Mouse (Mus musculus) right cerebral cortex, postnatal 10 days (tissue): ENCODE data around the gene Ckap5.

Source experiments
- DNase-seq, 2 experiments: peaks; one replicate each; pipeline ENCODE4 v3.0.0; 2021; ENCODE audit warnings: low spot score in 2 of 2

Ckap5 gene

GRCm38 (mm10) chr2:91652863-91653262 is 126.3 kb downstream of the Ckap5 start:
- peak in 1 of 2 experiments; percentile 65 for DNase-seq

GRCm38 (mm10) chr2:91655388-91655787 is 128.8 kb downstream of the Ckap5 start:
- no peak for DNase-seq

GRCm38 (mm10) chr2:91655827-91656226 is 129.3 kb downstream of the Ckap5 start:
- DNase-seq: no peak

DNA sequence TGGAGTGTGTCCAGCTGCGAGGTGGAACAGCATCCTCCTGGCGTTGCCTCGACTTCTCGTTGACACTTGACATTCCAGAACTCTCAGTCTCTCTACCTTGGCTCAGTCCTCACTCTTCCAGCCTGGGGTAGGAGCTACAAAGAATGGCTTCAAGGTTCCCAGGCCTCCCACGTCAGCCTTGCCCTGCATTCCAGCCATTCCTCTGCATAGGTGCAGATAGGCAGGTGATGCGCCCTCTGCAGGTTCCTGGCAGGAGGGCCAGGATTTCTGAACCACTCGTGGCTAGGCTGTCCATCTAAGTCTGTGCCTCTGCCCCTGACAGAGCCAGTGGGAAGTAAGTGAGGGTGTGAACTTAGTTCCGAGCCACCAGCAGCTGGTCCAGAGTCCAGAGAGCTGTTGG is 130.2 kb downstream of the Ckap5 start:
- DNase-seq: no peak

DNA sequence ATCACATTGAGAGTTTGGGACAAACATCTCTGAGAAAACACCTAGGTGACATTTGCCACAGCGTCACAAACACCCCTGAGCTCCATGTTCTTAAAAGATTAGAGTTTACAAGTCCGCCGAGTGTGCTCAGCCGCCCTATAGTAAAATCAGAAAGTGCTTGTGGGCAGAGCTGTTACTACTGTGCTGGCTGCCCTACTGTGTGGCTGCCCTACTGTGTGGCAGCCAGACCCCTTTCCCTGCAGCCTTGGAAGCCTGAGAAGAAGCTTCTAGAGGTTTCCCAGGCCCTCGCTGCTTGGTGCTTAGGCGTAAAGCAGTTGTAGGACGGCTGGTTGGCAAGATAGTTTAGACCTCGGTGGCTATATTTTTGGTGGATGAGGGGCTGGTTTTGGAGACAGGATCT is 133.1 kb downstream of the Ckap5 start:
- no peak for DNase-seq

DNA sequence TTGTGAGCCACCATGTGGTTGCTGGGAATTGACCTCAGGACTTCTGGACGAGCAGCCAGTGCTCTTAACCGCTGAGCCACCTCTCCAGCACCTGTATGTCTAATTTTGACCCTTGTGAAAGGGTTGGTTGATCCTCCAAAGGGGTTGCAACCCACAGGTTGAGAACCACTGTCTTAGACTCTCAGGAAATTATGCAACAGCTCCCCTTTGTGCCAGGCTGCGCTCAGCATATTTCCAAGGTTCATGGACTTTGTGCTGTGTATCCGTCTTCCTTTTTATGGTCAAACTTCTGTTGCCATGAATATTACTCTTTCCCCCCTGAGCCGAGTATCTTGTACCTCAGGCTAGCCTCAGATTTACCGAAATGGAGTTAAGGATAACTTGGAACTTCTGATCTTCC is 134.4 kb downstream of the Ckap5 start:
- DNase-seq: no peak

DNA sequence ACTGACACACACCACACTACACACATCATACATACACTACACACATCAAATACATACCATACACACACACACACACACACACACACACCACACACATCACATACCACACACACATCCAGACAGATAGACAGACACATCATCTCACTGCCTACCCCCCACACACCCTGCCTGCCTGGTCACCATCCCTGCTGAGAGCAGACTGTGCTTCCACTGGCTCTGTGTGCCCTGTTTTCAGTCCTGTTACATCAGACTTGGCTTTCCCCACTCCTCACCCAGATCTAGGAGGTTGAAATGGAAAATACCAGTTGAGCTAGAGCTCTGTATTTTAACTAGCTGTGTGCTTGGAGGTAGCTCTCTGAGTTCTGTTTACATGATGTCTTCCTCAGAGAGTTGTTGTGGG is 138.2 kb downstream of the Ckap5 start:
- no peak for DNase-seq

DNA sequence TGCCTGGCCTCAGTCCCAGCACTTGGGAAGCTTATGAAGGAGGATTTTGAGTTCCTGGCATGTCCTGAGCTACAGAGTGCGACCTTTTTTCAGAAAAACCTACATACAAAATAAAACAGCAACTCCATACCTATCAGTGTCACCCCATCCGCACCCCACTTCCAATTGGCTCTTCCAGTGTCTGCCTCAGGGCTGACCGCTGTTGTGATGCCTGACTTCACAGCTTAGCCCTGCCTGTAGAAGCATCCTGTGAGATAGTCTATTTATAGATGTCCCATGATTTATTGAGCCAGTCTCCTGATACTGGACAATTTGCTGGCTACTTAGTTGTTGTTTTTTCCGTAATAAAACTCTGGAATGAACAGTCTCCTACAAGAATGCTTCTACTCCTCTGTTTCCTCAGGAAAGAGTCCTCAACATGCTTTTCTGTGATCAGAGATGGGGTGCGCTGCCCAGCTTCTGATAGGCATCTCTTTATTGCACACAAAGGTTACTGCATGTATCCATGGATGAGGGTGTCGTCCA is 139.9 kb downstream of the Ckap5 start:
- DNase-seq: no peak

DNA sequence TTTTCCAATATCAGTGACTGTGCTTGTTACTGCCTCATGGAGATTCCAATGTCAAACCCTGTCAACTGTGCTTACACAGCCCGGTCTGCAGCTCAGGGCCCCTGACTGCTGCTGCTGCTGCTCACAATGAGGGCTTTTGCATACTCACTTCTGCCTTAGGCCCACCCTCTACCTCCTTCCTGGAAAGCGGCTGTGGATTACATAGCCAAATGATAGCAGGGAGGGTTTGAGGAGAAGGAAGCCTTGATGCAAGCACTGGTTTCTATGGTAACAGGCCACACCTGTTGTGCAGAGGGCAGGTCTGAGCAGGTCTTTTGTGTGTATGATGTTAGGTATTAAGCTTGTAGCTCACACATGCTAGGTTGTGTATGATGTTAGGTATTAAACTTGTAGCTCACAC is 141.2 kb downstream of the Ckap5 start:
- no peak for DNase-seq

DNA sequence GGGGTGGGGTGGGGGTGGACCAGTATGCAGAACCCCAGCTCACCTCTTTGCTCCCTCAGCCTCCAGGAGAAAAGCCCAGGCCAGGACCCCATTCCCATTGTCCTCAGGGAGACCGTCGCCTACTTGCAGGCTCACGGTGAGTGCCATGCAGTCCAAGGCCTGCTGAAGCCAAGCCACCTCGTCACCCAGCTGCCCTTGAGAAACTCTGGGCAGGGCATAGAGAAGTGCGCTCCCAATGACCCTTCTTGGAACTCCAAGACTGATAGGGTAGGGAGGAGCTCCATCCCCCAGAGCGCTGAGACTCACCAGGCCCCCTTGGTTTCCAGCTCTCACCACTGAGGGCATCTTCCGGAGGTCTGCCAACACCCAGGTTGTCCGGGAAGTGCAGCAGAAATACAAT is 142.8 kb downstream of the Ckap5 start:
- no peak for DNase-seq

GRCm38 (mm10) chr2:91670038-91670437 is 143.5 kb downstream of the Ckap5 start:
- DNase-seq: no peak
